Mouse (Mus musculus): ENCODE measurements around the gene Casq2. TPM values are rescaled to one million over a fixed set of nuclear protein-coding genes. Genes with fewer than 3 reads are reported as not detected.

Casq2 gene
- polyA plus RNA-seq, 1 experiment from 2014 or later = 5.7 TPM

DNA sequence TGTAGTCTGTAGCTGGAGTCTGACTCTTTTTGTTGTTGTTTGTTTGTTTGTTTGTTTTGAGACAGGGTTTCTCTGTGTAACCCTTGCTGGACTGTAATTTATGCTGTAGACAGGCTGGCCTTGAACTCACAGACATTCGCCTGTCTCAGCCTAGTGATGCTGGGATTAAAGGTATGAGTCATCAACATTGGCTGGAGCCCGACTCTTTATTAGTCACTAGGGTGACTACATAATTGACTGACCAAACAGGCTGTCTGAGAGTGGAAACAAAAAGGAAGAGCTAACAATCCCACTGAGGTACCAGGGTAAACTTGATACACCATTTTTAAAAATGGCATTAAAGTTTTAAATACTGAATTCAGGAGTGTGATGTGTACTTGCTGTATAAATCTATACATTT is 96.4 kb downstream of the Casq2 start:
- TF ChIP-seq CTCF (IDR thresholded peaks at IDR 0.05; ENCODE audit: low read depth) = no peak
- WGBS = 80% methylated on average over 2 of the region's 2 CpGs
- no peak overlapping the region for H3K4me3 ChIP-seq (ENCODE audit: low read depth, low read length)
- H3K4me1 ChIP-seq (replicated peaks; ENCODE audit: control insufficient read depth, insufficient read depth, low read length) = no peaks in the 10 kb centered on the region
- peaks cover 39% of the 10 kb centered on the region for H3K36me3 ChIP-seq (ENCODE audit: control insufficient read depth, insufficient read depth)
- no peaks in the 10 kb centered on the region for H3K27me3 ChIP-seq (replicated peaks; ENCODE audit: control insufficient read depth, insufficient read depth, low read length)
- no peak overlapping the region for H3K27ac ChIP-seq (ENCODE audit: low read depth, low read length)
- no peak for ATAC-seq
- no peaks in the 10 kb centered on the region for H3K9me3 ChIP-seq (ENCODE audit: control insufficient read depth)
- H3K9ac ChIP-seq (ENCODE audit: low read depth, low read length) = no peak overlapping the region
- no peak overlapping the region for H3K4me2 ChIP-seq (replicated peaks; ENCODE audit: low read depth)

DNA sequence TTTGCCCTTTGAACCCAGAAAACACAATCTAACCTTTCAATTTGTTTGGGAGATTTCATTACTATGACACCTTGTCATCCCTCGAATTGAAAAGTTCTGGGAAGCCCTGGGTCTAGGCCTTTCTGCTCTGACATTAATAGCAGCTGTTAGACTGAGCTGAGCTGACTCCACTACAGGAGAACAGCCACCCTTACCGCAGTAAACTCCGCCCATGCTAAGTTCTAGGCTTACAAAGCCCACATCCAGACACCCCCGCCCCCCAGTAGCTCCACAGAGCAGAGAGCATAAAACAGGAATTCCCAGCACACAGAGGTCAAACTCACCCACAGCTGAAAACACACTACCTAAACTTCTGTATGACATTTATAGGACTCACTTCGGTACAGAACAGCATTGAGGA is 98.5 kb downstream of the Casq2 start:
- Histone ChIP-seq H3K36me3 (ENCODE audit: control insufficient read depth, insufficient read depth) (peaks cover 39% of the 10 kb centered on the region), H3K4me3 (ENCODE audit: low read depth, low read length) (no peak overlapping the region), H3K4me1 (replicated peaks; ENCODE audit: control insufficient read depth, insufficient read depth, low read length) (no peaks in the 10 kb centered on the region), H3K27me3 (replicated peaks; ENCODE audit: control insufficient read depth, insufficient read depth, low read length) (no peaks in the 10 kb centered on the region), H3K9ac (ENCODE audit: low read depth, low read length) (no peak overlapping the region), H3K27ac (ENCODE audit: low read depth, low read length) (no peak overlapping the region), H3K4me2 (replicated peaks; ENCODE audit: low read depth) (no peak overlapping the region), H3K9me3 (ENCODE audit: control insufficient read depth) (no peaks in the 10 kb centered on the region)
- 71% methylated on average over 5 of the region's 5 CpGs for WGBS
- TF ChIP-seq CTCF (IDR thresholded peaks at IDR 0.05; ENCODE audit: low read depth) = no peak
- no peak for ATAC-seq

DNA sequence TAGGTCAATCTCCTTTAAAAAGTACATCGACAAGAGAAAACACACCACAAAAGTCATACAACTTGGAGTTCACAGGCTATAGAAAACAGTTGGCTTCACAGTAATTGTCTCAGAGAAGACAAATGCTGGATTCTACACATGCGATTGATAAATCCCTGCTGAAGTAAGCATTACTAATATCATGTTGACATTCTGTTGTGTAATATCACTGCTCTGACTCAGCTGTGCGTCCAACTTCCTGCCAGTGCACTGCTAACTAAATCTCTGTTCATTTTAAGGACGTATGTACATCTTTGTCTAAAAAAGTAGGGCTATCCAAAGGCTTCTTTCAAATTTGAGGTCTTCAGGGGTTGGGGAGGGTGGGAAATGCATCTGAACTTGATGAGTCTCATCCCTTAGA is 101.2 kb downstream of the Casq2 start:
- ATAC-seq = no peak
- TF ChIP-seq CTCF (IDR thresholded peaks at IDR 0.05; ENCODE audit: low read depth) = no peak
- Histone ChIP-seq H3K27me3 (replicated peaks; ENCODE audit: control insufficient read depth, insufficient read depth, low read length) (no peaks in the 10 kb centered on the region), H3K9me3 (ENCODE audit: control insufficient read depth) (no peaks in the 10 kb centered on the region), H3K4me1 (replicated peaks; ENCODE audit: control insufficient read depth, insufficient read depth, low read length) (no peaks in the 10 kb centered on the region; the same call in 1 of the 2 replicates), H3K36me3 (ENCODE audit: control insufficient read depth, insufficient read depth) (peaks cover 19% of the 10 kb centered on the region), H3K4me3 (ENCODE audit: low read depth, low read length) (no peak overlapping the region), H3K4me2 (replicated peaks; ENCODE audit: low read depth) (no peak overlapping the region), H3K9ac (ENCODE audit: low read depth, low read length) (no peak overlapping the region), H3K27ac (ENCODE audit: low read depth, low read length) (no peak overlapping the region)
- 67% methylated on average over 4 of the region's 4 CpGs for WGBS

DNA sequence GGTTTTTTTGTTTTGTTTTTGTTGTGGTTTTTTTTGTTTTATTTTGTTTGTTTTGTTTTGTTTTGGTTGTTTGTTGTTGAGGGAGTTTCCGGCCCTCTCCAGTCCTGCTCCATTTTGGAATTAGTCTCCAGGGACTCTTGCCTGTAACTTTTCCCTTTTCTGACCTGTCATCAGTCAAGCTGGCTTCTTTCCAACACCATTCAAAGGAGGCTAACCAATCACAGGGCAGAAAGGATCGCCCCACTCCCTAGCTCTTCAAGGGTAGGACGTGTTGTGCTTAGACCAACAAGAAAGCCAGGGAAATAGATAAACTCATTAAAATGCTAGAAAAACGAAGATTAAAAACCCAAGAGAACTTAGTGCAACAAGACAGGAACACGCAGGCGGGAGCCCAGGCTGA is 102.8 kb downstream of the Casq2 start:
- ATAC-seq = no peak
- H3K27me3 ChIP-seq (replicated peaks; ENCODE audit: control insufficient read depth, insufficient read depth, low read length) = no peaks in the 10 kb centered on the region
- H3K36me3 ChIP-seq (ENCODE audit: control insufficient read depth, insufficient read depth) = peaks cover 13% of the 10 kb centered on the region; the same call in 1 of the 2 replicates
- H3K9me3 ChIP-seq (ENCODE audit: control insufficient read depth) = no peaks in the 10 kb centered on the region
- 52% methylated on average over 6 of the region's 6 CpGs for WGBS
- H3K27ac ChIP-seq (ENCODE audit: low read depth, low read length) = no peak overlapping the region
- no peak for TF ChIP-seq CTCF (IDR thresholded peaks at IDR 0.05; ENCODE audit: low read depth)
- H3K4me1 ChIP-seq (replicated peaks; ENCODE audit: control insufficient read depth, insufficient read depth, low read length) = peaks cover 11% of the 10 kb centered on the region
- no peak overlapping the region for H3K9ac ChIP-seq (ENCODE audit: low read depth, low read length)
- no peak overlapping the region for H3K4me2 ChIP-seq (replicated peaks; ENCODE audit: low read depth)
- no peak overlapping the region for H3K4me3 ChIP-seq (ENCODE audit: low read depth, low read length)

DNA sequence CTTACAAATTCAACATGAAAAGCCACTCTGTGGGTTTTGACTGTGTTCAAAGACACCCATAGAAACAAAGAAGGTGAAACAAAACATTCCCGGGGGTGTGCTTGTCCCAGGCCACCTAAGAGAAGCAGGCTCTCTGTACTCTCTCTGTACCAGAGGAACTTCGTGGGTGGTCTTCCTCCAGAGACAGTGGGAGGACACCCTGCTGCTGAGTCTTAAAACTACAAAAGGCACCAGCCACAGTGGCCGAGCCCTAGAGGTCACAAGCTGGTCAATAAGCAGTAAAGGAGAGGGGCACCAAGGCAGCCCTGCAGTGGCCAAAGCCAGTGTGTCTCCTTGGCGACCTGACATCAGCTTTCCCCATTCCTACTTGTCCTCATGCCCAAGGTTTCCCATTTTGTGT is 103.8 kb downstream of the Casq2 start:
- TF ChIP-seq CTCF (IDR thresholded peaks at IDR 0.05; ENCODE audit: low read depth) = no peak
- WGBS = 55% methylated on average over 4 of the region's 4 CpGs
- Histone ChIP-seq H3K4me2 (replicated peaks; ENCODE audit: low read depth) (no peak overlapping the region), H3K4me1 (replicated peaks; ENCODE audit: control insufficient read depth, insufficient read depth, low read length) (peaks cover 21% of the 10 kb centered on the region), H3K36me3 (ENCODE audit: control insufficient read depth, insufficient read depth) (peaks cover 14% of the 10 kb centered on the region), H3K27me3 (replicated peaks; ENCODE audit: control insufficient read depth, insufficient read depth, low read length) (no peaks in the 10 kb centered on the region), H3K27ac (ENCODE audit: low read depth, low read length) (no peak overlapping the region), H3K4me3 (ENCODE audit: low read depth, low read length) (no peak overlapping the region), H3K9me3 (ENCODE audit: control insufficient read depth) (no peaks in the 10 kb centered on the region), H3K9ac (ENCODE audit: low read depth, low read length) (no peak overlapping the region)
- ATAC-seq = no peak

DNA sequence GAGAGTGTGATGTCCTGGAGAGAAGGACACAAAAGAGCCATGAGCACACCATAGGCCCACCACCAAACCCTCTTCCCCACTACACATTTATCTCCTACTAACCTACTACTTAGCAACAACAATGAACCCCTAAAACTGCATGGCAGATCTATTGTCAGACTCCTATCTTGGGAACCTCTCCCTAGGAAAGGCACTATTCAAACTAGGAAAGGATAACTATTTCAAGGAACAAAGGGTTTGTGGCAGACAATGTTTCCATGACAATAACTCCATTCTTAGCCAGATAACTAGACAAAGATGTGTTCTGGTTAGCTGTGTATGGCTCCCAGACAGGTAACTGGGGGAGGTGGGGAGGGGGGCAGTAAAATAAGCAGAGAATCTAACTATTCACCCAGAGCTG is 104.4 kb downstream of the Casq2 start:
- Histone ChIP-seq H3K36me3 (ENCODE audit: control insufficient read depth, insufficient read depth) (peaks cover 14% of the 10 kb centered on the region), H3K9me3 (ENCODE audit: control insufficient read depth) (no peaks in the 10 kb centered on the region), H3K4me1 (replicated peaks; ENCODE audit: control insufficient read depth, insufficient read depth, low read length) (peaks cover 26% of the 10 kb centered on the region), H3K4me2 (replicated peaks; ENCODE audit: low read depth) (no peak overlapping the region), H3K27ac (ENCODE audit: low read depth, low read length) (no peak overlapping the region), H3K27me3 (replicated peaks; ENCODE audit: control insufficient read depth, insufficient read depth, low read length) (no peaks in the 10 kb centered on the region), H3K9ac (ENCODE audit: low read depth, low read length) (no peak overlapping the region), H3K4me3 (ENCODE audit: low read depth, low read length) (no peak overlapping the region)
- no peak for ATAC-seq
- no peak for TF ChIP-seq CTCF (IDR thresholded peaks at IDR 0.05; ENCODE audit: low read depth)

DNA sequence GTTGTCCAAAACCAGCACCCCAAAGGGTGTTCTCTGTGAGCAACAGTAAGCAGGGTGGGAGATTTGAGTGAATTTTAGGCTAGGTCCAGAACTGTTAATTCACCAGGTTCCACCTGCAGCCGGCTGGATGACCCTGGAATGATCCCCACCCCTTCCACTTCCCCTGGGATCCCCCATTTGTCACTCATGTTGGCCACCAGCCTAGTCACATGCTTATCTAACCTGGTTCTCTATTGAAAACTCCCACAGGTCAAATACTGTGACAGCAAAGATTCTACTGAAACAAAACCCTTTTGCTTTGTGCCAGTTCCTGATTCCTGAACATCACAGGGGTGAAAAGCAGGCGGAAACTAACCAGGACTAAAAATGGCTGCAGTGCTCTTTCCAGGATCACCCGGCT is 105.4 kb downstream of the Casq2 start:
- ATAC-seq = no peak

More for the DNA sequence above, 105.4 kb downstream of the Casq2 start:
- Histone ChIP-seq H3K4me2 (replicated peaks; ENCODE audit: low read depth) (no peak overlapping the region), H3K27me3 (replicated peaks; ENCODE audit: control insufficient read depth, insufficient read depth, low read length) (no peaks in the 10 kb centered on the region), H3K36me3 (ENCODE audit: control insufficient read depth, insufficient read depth) (peaks cover 14% of the 10 kb centered on the region), H3K9me3 (ENCODE audit: control insufficient read depth) (no peaks in the 10 kb centered on the region), H3K27ac (ENCODE audit: low read depth, low read length) (no peak overlapping the region), H3K4me1 (replicated peaks; ENCODE audit: control insufficient read depth, insufficient read depth, low read length) (peaks cover 26% of the 10 kb centered on the region), H3K9ac (ENCODE audit: low read depth, low read length) (no peak overlapping the region), H3K4me3 (ENCODE audit: low read depth, low read length) (no peak overlapping the region)
- 90% methylated on average over 3 of the region's 3 CpGs for WGBS
- no peak for TF ChIP-seq CTCF (IDR thresholded peaks at IDR 0.05; ENCODE audit: low read depth)

Measured in intestine, postnatal 0 days (tissue).